Mouse (Mus musculus) MEL (cell line): Measurements from ENCODE around the gene Kcp. TPM values are rescaled to one million over a fixed set of nuclear protein-coding genes. Genes with fewer than 3 reads are reported as not detected.
A peak's percentile ranks its signal among the peaks of the same experiment; 100 is the strongest.

Experiments used
- DNase-seq: peaks from one replicate; pipeline ENCODE4 v3.0.0; 2011; ENCODE audit warnings: low read depth, low spot score
- H3K27ac ChIP-seq: 2 replicates; pipeline ENCODE4 v1.5.1; 2012; ENCODE audit warnings: low read depth, mild to moderate bottlenecking, control low read depth, low read length, moderate library complexity; ENCODE audit not compliant: control insufficient read depth
- H3K27me3 ChIP-seq, 2 experiments: fragments of 150-350 bp in 1 of 2; sonication (generic) in 1 of 2; 2 replicates each; pipeline ENCODE4 v1.6.1; 2012; ENCODE audit warnings: low read length in 2 of 2, mild to moderate bottlenecking in 2 of 2, improper control_type of control experiment in 1 of 2, moderate library complexity in 1 of 2; ENCODE audit not compliant: insufficient read depth in 2 of 2, control insufficient read depth in 1 of 2
- H3K36me3 ChIP-seq, 2 experiments: 2 replicates each; pipeline ENCODE4 v1.6.1; 2012 to 2014; ENCODE audit warnings: low read length in 2 of 2, improper control_type of control experiment in 1 of 2, inconsistent platforms in 1 of 2, mild to moderate bottlenecking in 1 of 2; ENCODE audit not compliant: insufficient read depth in 2 of 2, control insufficient read depth in 1 of 2
- H3K4me1 ChIP-seq, 2 experiments: fragments of 150-350 bp in 1 of 2; sonication (generic) in 1 of 2; 2 replicates each; pipeline ENCODE4 v1.6.1; 2012; ENCODE audit warnings: low read length in 2 of 2, improper control_type of control experiment in 1 of 2, mild to moderate bottlenecking in 1 of 2; ENCODE audit not compliant: insufficient read depth in 2 of 2, control insufficient read depth in 1 of 2
- H3K4me3 ChIP-seq, 2 experiments: fragments of 150-350 bp in 1 of 2; sonication (generic) in 1 of 2; 2 replicates each; pipeline ENCODE4 v1.5.1; 2012; ENCODE audit warnings: low read depth in 2 of 2, low read length in 2 of 2, mild to moderate bottlenecking in 2 of 2, moderate library complexity in 2 of 2, control low read depth in 1 of 2, improper control_type of control experiment in 1 of 2; ENCODE audit not compliant: control insufficient read depth in 1 of 2, insufficient read depth in 1 of 2
- H3K79me2 ChIP-seq: 2 replicates; pipeline ENCODE4 v1.6.1; 2012; ENCODE audit warnings: mild to moderate bottlenecking, low read length, moderate library complexity; ENCODE audit not compliant: control insufficient read depth, poor library complexity, insufficient read depth
- H3K9ac ChIP-seq: 2 replicates; pipeline ENCODE4 v1.6.1; 2012; ENCODE audit warnings: low read depth, mild to moderate bottlenecking, control low read depth, low read length, moderate library complexity; ENCODE audit not compliant: control insufficient read depth, poor library complexity, severe bottlenecking
- H3K9me3 ChIP-seq: fragments of 150-350 bp; sonication (generic); replicated peaks from 2 replicates; pipeline ENCODE4 v1.6.1; 2012; ENCODE audit warnings: mild to moderate bottlenecking, low read length, improper control_type of control experiment, moderate library complexity; ENCODE audit not compliant: insufficient read depth
- BHLHE40 ChIP-seq: IDR thresholded peaks from 2 replicates; pipeline ENCODE4 v1.6.1; 2012; ENCODE audit warnings: low read depth, mild to moderate bottlenecking, inconsistent platforms, low read length, improper control_type of control experiment, borderline replicate concordance
- CHD2 ChIP-seq: IDR thresholded peaks from 2 replicates; pipeline ENCODE4 v1.6.1; 2011; ENCODE audit warnings: low read length, improper control_type of control experiment
- ELF1 ChIP-seq: IDR thresholded peaks from 2 replicates; pipeline ENCODE4 v1.6.1; 2014; ENCODE audit warnings: low read depth, mild to moderate bottlenecking, inconsistent platforms, low read length, improper control_type of control experiment, moderate library complexity
- GATA1 ChIP-seq: IDR thresholded peaks from 2 replicates; pipeline ENCODE4 v1.6.1; 2011; ENCODE audit warnings: low read depth, low read length, improper control_type of control experiment
- JUND ChIP-seq: IDR thresholded peaks from 2 replicates; pipeline ENCODE4 v1.6.1; 2011; ENCODE audit warnings: low read depth, mild to moderate bottlenecking, improper control_type of control experiment, low read length
- MEF2A ChIP-seq: IDR thresholded peaks from 2 replicates; pipeline ENCODE4 v1.6.1; 2014; ENCODE audit warnings: low read depth, mild to moderate bottlenecking, inconsistent platforms, low read length, improper control_type of control experiment; ENCODE audit not compliant: poor library complexity, insufficient replicate concordance, severe bottlenecking; ENCODE audit errors: extremely low read depth
- POLR2AphosphoS2 ChIP-seq: IDR thresholded peaks from 2 replicates; pipeline ENCODE4 v1.6.1; 2011; ENCODE audit warnings: low read length, improper control_type of control experiment
- RAD21 ChIP-seq: IDR thresholded peaks from 2 replicates; pipeline ENCODE4 v1.6.1; 2011; ENCODE audit warnings: mild to moderate bottlenecking, low read depth, low read length, improper control_type of control experiment
- RCOR1 ChIP-seq: IDR thresholded peaks from 2 replicates; pipeline ENCODE4 v1.6.1; 2012; ENCODE audit warnings: low read depth, mild to moderate bottlenecking, inconsistent platforms, low read length, improper control_type of control experiment
- TCF12 ChIP-seq: IDR thresholded peaks from 2 replicates; pipeline ENCODE4 v1.6.1; 2014; ENCODE audit warnings: low read depth, mild to moderate bottlenecking, inconsistent platforms, low read length, improper control_type of control experiment, moderate library complexity
- USF1 ChIP-seq: IDR thresholded peaks from 2 replicates; pipeline ENCODE4 v1.6.1; 2014; ENCODE audit warnings: low read depth, mild to moderate bottlenecking, inconsistent platforms, low read length, improper control_type of control experiment, moderate library complexity
- ZMIZ1 ChIP-seq: IDR thresholded peaks from 2 replicates; pipeline ENCODE4 v1.6.1; 2012; ENCODE audit warnings: low read depth, mild to moderate bottlenecking, inconsistent platforms, low read length, improper control_type of control experiment, moderate library complexity
- polyA plus RNA-seq, 2 experiments: library from polyadenylated mRNA; stranded (reverse) in 1 of 2; unstranded in 1 of 2; fragments of >175 nt in 1 of 2; fragments of >200 nt in 1 of 2; gene quantifications; 2 replicates each; pipeline versions ENCODE4 v1.2.1 to v1.2.4; 2012; ENCODE audit warnings: low replicate concordance in 2 of 2, low read depth in 1 of 2; ENCODE audit not compliant: insufficient read length in 2 of 2, insufficient read depth in 1 of 2, missing spikeins in 1 of 2
- total RNA-seq: library from RNA; depleted of rRNA; stranded (reverse); fragments of 300-350 nt; gene quantifications from 2 replicates; pipeline ENCODE4 v1.2.3, GENCODE M21; 2012

Gene Kcp
- total and polyA plus RNA-seq, 3 experiments, result 1.3 to 6.9 TPM; not detected in 1

- Histone ChIP-seq H3K9ac (peak overlapping the region; percentile 41), H3K27ac (peak overlapping the region; percentile 10), H3K4me3 (peak overlapping the region; percentile 8 to 22; a peak in 3 of 4 replicates), H3K27me3 (no peaks in the 10 kb centered on the region; a peak in 1 of 4 replicates), H3K9me3 (no peaks in the 10 kb centered on the region), H3K36me3 (peaks cover 0 to 3% of the 10 kb centered on the region in 2 experiments; a peak in 1 of 4 replicates), H3K4me1 (peaks cover 0 to 25% of the 10 kb centered on the region in 2 experiments; a peak in 3 of 4 replicates), H3K79me2 (no peaks in the 10 kb centered on the region)
- TF ChIP-seq CHD2, result 0 out of 2 replicates have a peak, but pooled peaks have one; percentile 15
- TF ChIP-seq TCF12, result peak; percentile 5; the same call in 1 of the 2 replicates
- TF ChIP-seq RCOR1, result no peak
- no peak for TF ChIP-seq JUND
- TF ChIP-seq MEF2A, result no peak
- 0 out of 2 replicates have a peak, but pooled peaks have one; percentile 10 for TF ChIP-seq ELF1
- no peak for TF ChIP-seq RAD21
- no peak for TF ChIP-seq POLR2AphosphoS2
- TF ChIP-seq USF1, result no peak
- TF ChIP-seq GATA1, result no peak
- DNase-seq, result peak; percentile 57
Measured at GRCm38 (mm10) chr6:29434911-29435691, 72.7 kb downstream of the Kcp start.

GRCm38 (mm10) chr6:29433804-29434795, 73.7 kb downstream of the Kcp start:
- peaks cover 0 to 28% of the 10 kb centered on the region in 2 experiments; a peak in 3 of 4 replicates for H3K4me1 ChIP-seq
- no peaks in the 10 kb centered on the region for H3K79me2 ChIP-seq
- H3K36me3 ChIP-seq, result peaks cover 0 to 3% of the 10 kb centered on the region in 2 experiments; a peak in 1 of 4 replicates
- no peaks in the 10 kb centered on the region for H3K27me3 ChIP-seq
- no peak for DNase-seq
- H3K9ac ChIP-seq, result no peak overlapping the region; the same call in 1 of the 2 replicates
- H3K9me3 ChIP-seq, result no peaks in the 10 kb centered on the region
- no peak overlapping the region for H3K4me3 ChIP-seq
- TF ChIP-seq ZMIZ1 (no peak), BHLHE40 (no peak)
- no peak overlapping the region for H3K27ac ChIP-seq
